Mouse (Mus musculus) effector memory CD4-positive, alpha-beta T cell, adult 5 months (primary cell): ENCODE data around the gene Rgs11. TPM values are rescaled to one million over a fixed set of nuclear protein-coding genes. Genes with fewer than 3 reads are reported as not detected.

Experiments used
- polyA plus RNA-seq: library from polyadenylated mRNA; unstranded; fragments of 100-300 nt; shearing (Covaris generic); gene quantifications from one replicate; pipeline ENCODE4 v1.2.1, GENCODE M21; 2017

Rgs11 gene
- 17.1 TPM for polyA plus RNA-seq

DNA sequence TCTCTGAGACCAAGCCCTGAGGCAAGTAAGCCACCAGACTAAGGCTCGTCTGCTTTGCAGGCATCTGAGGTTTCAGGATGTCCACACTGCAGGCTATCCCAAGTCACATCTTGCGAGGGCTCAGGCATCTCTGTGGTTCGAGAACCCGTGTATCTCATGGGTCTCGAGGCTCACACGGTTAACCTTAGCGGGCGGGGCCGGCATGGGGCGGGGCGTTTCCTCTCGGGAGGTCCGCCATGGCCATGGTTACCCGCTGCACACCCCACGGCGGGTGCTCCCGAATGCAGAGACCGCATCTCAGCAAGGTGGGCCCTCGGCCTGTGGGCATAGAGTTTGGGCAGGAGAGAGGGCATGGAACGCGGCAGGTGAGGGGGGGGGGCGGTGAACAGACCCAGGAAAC is at the start of gene Rgs11:
Rgs11 (plus strand) TSS at position 215 of the 400 bp plus-strand sequence.

DNA sequence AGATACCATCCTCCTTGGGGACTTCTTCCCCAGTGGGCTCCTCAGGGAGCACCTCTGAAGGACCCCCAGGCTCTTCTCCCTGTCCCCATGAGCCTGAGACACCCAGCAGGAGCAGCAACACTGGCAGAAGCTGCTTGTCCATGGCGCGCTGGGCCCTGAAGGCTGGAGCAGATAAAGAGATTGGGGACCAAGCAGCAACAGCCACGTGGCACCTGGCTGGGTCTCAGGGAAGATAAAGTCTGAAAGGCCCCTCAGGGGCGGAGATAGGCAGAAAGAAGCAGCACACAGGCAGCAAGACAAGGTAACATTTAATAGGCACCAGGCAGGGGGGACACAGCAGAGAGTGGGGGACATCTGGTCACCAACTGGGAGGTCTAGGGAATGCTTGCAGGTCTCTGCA is 3.9 kb upstream of the Rgs11 start, which contains the start of gene Pdia2:
Pdia2 (minus strand) TSS at position 196 of the 400 bp plus-strand sequence.

GRCm38 (mm10) chr17:26207686-26208085 is 4.9 kb downstream of the Rgs11 start, which contains the start of gene Arhgdig:
Gene Arhgdig (minus strand): TSS chr17:26207786.

DNA sequence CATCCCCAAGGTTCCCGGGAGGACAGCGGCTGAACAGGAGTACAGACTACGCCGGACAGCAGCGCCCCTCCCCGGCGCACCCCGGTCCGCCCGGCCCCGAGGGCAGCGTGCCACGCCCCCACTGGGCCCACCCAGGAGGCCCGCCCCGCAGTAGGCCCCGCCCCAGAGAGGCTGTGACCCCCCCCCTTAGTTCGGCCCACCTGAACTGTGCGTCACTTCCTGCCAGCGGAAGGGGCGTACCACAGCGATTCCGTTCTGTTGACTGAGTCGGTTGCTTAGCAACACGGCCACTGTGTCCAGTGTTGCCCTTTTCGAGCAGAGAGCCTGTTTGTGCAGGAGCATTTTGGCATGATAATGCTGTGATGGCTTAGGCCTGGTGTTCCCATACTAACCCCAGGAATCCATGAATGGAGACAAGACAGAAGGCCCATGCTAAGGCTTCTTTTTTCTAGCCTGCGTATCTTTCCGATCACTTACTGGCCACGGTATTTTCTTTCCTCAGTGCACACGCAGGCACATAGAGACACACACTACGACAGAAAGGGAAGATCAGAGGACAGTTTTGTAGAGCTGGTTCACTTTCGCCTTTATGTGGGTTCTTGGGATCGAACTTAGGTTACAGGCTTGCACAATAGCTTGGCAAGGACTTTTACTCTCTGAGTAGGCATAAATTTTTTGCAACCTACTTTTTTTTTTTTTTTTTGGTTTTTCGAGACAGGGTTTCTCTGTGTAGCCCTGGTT is 41.5 kb downstream of the Rgs11 start, which contains the start of gene Fam234a:
Fam234a (minus strand) TSS at position 142 of the 741 bp plus-strand sequence.

GRCm38 (mm10) chr17:26252539-26253251 is 49.9 kb downstream of the Rgs11 start, which contains the start of gene Luc7l:
Gene Luc7l (plus strand): TSS chr17:26252896.

Other genes with a start within 250 kb of the Rgs11 start
- gene Capn15, start 217.2 kb upstream of the Rgs11 start, polyA plus RNA-seq = 21.9 TPM
- 20.2 TPM for gene Rab11fip3, start 133.4 kb upstream of the Rgs11 start, polyA plus RNA-seq
- 20.8 TPM for gene Decr2, start 112.6 kb upstream of the Rgs11 start, polyA plus RNA-seq
- gene Nme4, start 107.3 kb upstream of the Rgs11 start, polyA plus RNA-seq = 16.4 TPM
- gene Tmem8, start 89.7 kb upstream of the Rgs11 start, polyA plus RNA-seq = 35.2 TPM
- 42.2 TPM for gene Mrpl28, start 79.5 kb upstream of the Rgs11 start, polyA plus RNA-seq
- gene Axin1, start 64.3 kb upstream of the Rgs11 start, polyA plus RNA-seq = 119 TPM
- gene Pdia2, start 3.9 kb upstream of the Rgs11 start, polyA plus RNA-seq = not detected
- gene Arhgdig, start 4.8 kb downstream of the Rgs11 start, polyA plus RNA-seq = not detected
- 19.8 TPM for gene Fam234a, start 41.3 kb downstream of the Rgs11 start, polyA plus RNA-seq
- gene Luc7l, start 49.9 kb downstream of the Rgs11 start, polyA plus RNA-seq = 147 TPM
- gene Neurl1b, start 211.9 kb downstream of the Rgs11 start, polyA plus RNA-seq = not detected